Mouse (Mus musculus) ovary, adult 18-20 months (tissue): ENCODE measurements around the gene Ssrp1.

Source experiments
- DNase-seq: peaks from one replicate; pipeline ENCODE4 v3.0.0; 2022; ENCODE audit warnings: low spot score, mixed read lengths

Gene Ssrp1

GRCm38 (mm10) chr2:85038336-85038735 is 1.3 kb downstream of the Ssrp1 start:
- DNase-seq, result no peak

GRCm38 (mm10) chr2:85043623-85044022 is 6.6 kb downstream of the Ssrp1 start:
- no peak for DNase-seq

GRCm38 (mm10) chr2:85046222-85046621 is 9.2 kb downstream of the Ssrp1 start:
- DNase-seq, result no peak

- no peak for DNase-seq
These were observed 10.0 kb downstream of the Ssrp1 start for GRCm38 (mm10) chr2:85047081-85047480.

GRCm38 (mm10) chr2:85047596-85048167 is 10.6 kb downstream of the Ssrp1 start, which contains the start of gene Tnks1bp1:
Gene Tnks1bp1, plus strand, starts transcription at chr2:85048022.
- DNase-seq, result peak; percentile 95

- peak; percentile 69 for DNase-seq
These were observed 11.2 kb downstream of the Ssrp1 start for GRCm38 (mm10) chr2:85048168-85048751.

- DNase-seq, result no peak
These were observed 12.2 kb downstream of the Ssrp1 start for GRCm38 (mm10) chr2:85049277-85049676.

- DNase-seq, result peak; percentile 69
These were observed 13.1 kb downstream of the Ssrp1 start for GRCm38 (mm10) chr2:85050001-85050634.

- no peak for DNase-seq
These were observed 13.7 kb downstream of the Ssrp1 start for GRCm38 (mm10) chr2:85050746-85051145.

GRCm38 (mm10) chr2:85053192-85053816 is 16.3 kb downstream of the Ssrp1 start:
- DNase-seq, result no peak

- no peak for DNase-seq
These were observed 19.7 kb downstream of the Ssrp1 start for GRCm38 (mm10) chr2:85056711-85057110.

GRCm38 (mm10) chr2:85059677-85060076 is 22.6 kb downstream of the Ssrp1 start:
- DNase-seq, result no peak

- peak; percentile 54 for DNase-seq
These were observed 23.6 kb downstream of the Ssrp1 start for GRCm38 (mm10) chr2:85060591-85061060.

GRCm38 (mm10) chr2:85061107-85061541 is 24.1 kb downstream of the Ssrp1 start:
- no peak for DNase-seq

- DNase-seq, result no peak
These were observed 28.3 kb downstream of the Ssrp1 start for GRCm38 (mm10) chr2:85065141-85065875.

- no peak for DNase-seq
These were observed 29.9 kb downstream of the Ssrp1 start for GRCm38 (mm10) chr2:85066937-85067336.

- DNase-seq, result no peak
These were observed 31.0 kb downstream of the Ssrp1 start for GRCm38 (mm10) chr2:85067903-85068625.

- no peak for DNase-seq
These were observed 31.6 kb downstream of the Ssrp1 start for GRCm38 (mm10) chr2:85068626-85069025.

- DNase-seq, result no peak
These were observed 33.1 kb downstream of the Ssrp1 start for GRCm38 (mm10) chr2:85070086-85070485.

GRCm38 (mm10) chr2:85071921-85072320 is 34.9 kb downstream of the Ssrp1 start:
- DNase-seq, result no peak

GRCm38 (mm10) chr2:85073751-85074150 is 36.7 kb downstream of the Ssrp1 start:
- DNase-seq, result no peak
